Mouse (Mus musculus): ENCODE measurements around the gene Tmem201. TPM values are rescaled to one million over a fixed set of nuclear protein-coding genes. Genes with fewer than 3 reads are reported as not detected.
A peak's percentile ranks its signal among the peaks of the same experiment; 100 is the strongest.

The Tmem201 gene
- polyA plus RNA-seq, 1 experiment: 34.0 TPM

DNA sequence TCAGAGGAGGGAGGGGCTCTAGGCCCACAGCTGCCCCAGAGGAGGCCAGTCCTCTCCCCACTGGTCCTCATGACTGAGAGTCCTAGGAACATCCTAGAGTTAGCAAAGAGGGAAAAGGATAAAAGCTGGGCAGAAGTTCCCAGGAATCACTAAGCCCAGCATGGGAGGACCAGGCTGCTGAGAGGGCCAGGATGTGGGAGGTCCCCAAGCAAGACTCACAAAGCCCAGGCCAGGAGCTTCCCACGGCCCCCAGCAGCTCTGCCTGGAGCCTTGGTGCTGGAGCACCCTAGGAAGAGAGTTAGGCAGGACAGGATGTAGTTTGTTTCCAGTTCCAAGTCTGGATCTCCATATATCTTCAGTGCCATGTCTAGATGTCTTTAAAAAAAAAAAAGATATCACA is 59.8 kb downstream of the Tmem201 start:
- no peak for DNase-seq
- 68% methylated on average over 1 of the region's 1 CpGs for WGBS
- H3K4me3 ChIP-seq (replicated peaks; ENCODE audit: extremely low read depth, low read depth, low read length): no peak overlapping the region
- peaks cover 2% of the 10 kb centered on the region; the same call in 1 of the 2 replicates for H3K4me1 ChIP-seq (ENCODE audit: control insufficient read depth, insufficient read depth, low read length)
- TF ChIP-seq POLR2A (IDR thresholded peaks at IDR 0.05; ENCODE audit: borderline replicate concordance, extremely low read depth, low read depth, low read length) (no peak), CTCF (IDR thresholded peaks at IDR 0.05; ENCODE audit: insufficient read depth, low read length) (no peak)

DNA sequence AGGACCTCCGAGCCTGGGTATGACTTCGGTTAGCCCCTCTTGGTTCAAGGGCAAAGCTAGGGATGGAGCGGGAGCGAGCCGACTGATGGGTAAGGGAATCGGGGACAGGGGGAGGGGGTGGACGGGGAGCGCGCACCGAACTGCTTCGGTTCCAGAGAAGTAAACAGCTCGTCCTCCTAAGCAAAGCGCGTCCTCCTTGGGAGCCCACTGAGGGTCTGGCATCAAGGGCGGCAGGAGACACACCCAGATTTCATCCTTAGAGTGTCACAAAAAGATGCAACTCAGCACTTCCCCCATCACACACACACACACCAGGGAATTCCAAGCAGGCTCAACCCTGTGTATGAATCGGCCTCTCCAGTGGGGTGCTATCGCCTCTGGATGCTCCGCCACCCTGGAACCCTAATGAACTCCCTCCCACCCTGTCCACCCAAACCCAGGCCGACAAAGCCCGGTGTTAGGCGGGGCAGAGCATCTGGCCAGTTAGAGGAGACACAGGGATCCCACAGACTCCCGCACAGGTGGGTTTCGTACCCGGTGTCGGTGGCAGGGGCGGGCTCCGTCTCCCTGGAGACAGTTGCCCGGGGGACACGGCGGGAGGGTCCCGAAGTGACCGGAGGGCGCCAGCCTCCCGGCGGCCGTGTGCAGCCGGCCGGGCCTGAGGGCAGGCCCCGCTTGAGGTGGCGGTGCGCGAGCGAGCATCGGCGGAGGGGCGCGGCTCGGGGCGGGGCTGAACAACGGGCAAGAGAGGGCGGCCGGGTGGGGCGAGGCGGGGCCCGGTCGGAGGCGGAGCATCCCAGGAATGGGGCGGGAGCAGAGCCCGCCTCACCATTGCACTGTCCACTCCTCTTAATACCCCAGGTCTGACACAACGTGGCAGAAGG is 62.2 kb downstream of the Tmem201 start:
- peak; percentile 76 for DNase-seq
- 5% methylated on average over 60 of the region's 60 CpGs for WGBS
- Histone ChIP-seq H3K4me1 (ENCODE audit: control insufficient read depth, insufficient read depth, low read length) (peaks cover 2% of the 10 kb centered on the region; the same call in 1 of the 2 replicates), H3K4me3 (replicated peaks; ENCODE audit: extremely low read depth, low read depth, low read length) (peak overlapping the region; percentile 57)
- TF ChIP-seq CTCF (IDR thresholded peaks at IDR 0.05; ENCODE audit: insufficient read depth, low read length) (no peak), POLR2A (IDR thresholded peaks at IDR 0.05; ENCODE audit: borderline replicate concordance, extremely low read depth, low read depth, low read length) (no peak)

DNA sequence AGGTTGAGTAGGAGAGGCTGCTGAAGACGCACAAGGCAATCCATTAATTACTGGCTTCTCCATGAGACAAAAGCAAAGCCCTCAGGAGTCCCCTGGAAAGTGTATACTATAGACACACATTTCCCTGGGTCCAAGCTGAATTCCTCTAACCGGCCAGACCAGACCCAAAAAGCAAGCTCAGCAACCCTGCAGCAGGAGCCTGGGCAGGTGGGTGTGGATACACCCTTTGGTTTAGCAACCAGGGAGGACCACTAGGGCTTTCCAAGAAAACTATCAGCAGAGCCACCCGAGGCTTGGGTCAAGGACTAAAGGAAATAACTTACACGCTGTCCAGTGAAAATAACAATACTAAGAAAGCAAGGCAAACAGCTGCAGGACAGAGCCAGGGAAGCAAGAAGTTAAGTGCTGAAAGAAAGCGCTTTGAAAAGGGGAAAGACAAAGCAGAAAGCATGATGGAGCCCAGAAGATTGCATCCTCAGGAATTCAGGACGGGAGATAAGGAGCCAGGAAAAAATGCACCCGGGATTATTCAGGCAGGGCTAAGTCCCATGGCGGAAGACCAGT is 62.9 kb downstream of the Tmem201 start:
- WGBS: 23% methylated on average over 8 of the region's 8 CpGs
- TF ChIP-seq CTCF (IDR thresholded peaks at IDR 0.05; ENCODE audit: insufficient read depth, low read length) (no peak), POLR2A (IDR thresholded peaks at IDR 0.05; ENCODE audit: borderline replicate concordance, extremely low read depth, low read depth, low read length) (no peak)
- no peak for DNase-seq
- Histone ChIP-seq H3K4me1 (ENCODE audit: control insufficient read depth, insufficient read depth, low read length) (peaks cover 2% of the 10 kb centered on the region; the same call in 1 of the 2 replicates), H3K4me3 (replicated peaks; ENCODE audit: extremely low read depth, low read depth, low read length) (peak overlapping the region; percentile 57)

DNA sequence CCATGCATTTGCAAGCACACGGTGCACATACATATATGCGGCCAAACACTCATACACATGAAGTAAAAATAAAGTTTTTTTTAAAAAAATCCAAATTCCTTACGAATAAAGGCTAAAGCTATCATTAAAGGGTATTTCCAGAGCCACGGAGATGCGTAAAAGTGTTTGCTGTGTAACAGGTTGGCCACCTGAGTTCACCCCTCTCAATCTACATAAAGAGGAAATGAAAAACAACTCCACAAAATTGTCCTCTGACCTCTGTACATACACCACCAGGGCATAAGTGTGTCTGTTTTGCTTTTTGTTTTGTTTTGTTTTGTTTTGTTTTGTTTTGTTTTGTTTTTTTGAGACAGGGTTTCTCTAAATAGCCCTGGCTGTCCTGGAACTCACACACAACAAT is 65.1 kb downstream of the Tmem201 start:
- TF ChIP-seq CTCF (IDR thresholded peaks at IDR 0.05; ENCODE audit: insufficient read depth, low read length) (no peak), POLR2A (IDR thresholded peaks at IDR 0.05; ENCODE audit: borderline replicate concordance, extremely low read depth, low read depth, low read length) (no peak)
- WGBS: 93% methylated on average over 5 of the region's 5 CpGs
- H3K4me1 ChIP-seq (ENCODE audit: control insufficient read depth, insufficient read depth, low read length): peaks cover 2% of the 10 kb centered on the region; the same call in 1 of the 2 replicates
- DNase-seq: no peak
- no peak overlapping the region for H3K4me3 ChIP-seq (replicated peaks; ENCODE audit: extremely low read depth, low read depth, low read length)

DNA sequence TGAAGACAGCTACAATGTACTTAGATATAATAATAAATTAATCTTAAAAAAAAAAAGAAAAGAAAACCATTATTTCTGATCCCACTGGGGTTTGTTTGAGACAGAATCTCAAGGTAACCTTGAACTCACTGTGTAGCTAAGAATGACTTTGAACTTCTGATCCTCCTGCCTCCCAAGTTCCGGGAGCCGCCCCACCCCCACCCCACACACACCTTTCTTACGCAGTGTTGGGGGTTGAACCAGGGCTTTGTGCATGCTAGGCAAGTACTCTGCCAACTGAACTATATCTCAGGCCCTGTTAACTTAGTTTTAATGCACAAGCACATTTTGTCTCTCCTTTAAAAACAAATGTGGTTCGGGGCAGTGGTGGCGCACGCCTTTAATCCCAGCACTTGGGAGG is 66.7 kb downstream of the Tmem201 start:
- TF ChIP-seq POLR2A (IDR thresholded peaks at IDR 0.05; ENCODE audit: borderline replicate concordance, extremely low read depth, low read depth, low read length) (no peak), CTCF (IDR thresholded peaks at IDR 0.05; ENCODE audit: insufficient read depth, low read length) (no peak)
- no peak for DNase-seq
- 96% methylated on average over 6 of the region's 6 CpGs for WGBS
- Histone ChIP-seq H3K4me3 (replicated peaks; ENCODE audit: extremely low read depth, low read depth, low read length) (no peak overlapping the region), H3K4me1 (ENCODE audit: control insufficient read depth, insufficient read depth, low read length) (peaks cover 2% of the 10 kb centered on the region; the same call in 1 of the 2 replicates)

DNA sequence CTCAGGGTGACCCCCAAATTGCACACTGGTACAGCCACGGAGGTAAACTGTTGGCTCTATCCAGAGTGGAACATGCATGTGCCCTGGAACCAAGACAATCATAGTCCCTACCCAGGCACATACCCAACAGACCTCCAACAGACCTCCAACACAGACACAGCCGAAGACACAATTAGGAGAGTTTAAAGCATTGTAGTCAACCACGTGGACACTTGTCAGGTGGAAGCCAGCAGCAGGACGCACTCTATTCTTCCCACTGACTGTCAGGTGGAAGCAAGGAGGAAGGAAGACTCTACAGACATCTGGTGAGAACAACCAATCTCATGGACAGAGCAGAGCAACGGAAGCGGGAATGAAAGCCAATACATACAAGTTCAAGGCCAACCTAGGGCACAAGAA is 72.2 kb downstream of the Tmem201 start:
- WGBS: 77% methylated on average over 6 of the region's 6 CpGs
- H3K4me3 ChIP-seq (replicated peaks; ENCODE audit: extremely low read depth, low read depth, low read length): no peak overlapping the region
- TF ChIP-seq CTCF (IDR thresholded peaks at IDR 0.05; ENCODE audit: insufficient read depth, low read length): no peak
- TF ChIP-seq POLR2A (IDR thresholded peaks at IDR 0.05; ENCODE audit: borderline replicate concordance, extremely low read depth, low read depth, low read length): no peak
- DNase-seq: no peak
- no peaks in the 10 kb centered on the region for H3K4me1 ChIP-seq (ENCODE audit: control insufficient read depth, insufficient read depth, low read length)

Other genes with a start within 250 kb of the Tmem201 start
- gene Ctnnbip1, start 219.8 kb downstream of the Tmem201 start, polyA plus RNA-seq (2012; rRNA removed): 9.8 and 16.0 TPM in 2 replicates
- 93.8 and 111 TPM in 2 replicates for gene Clstn1, start 151.6 kb downstream of the Tmem201 start, polyA plus RNA-seq (2012; rRNA removed)
- 14.6 and 19.3 TPM in 2 replicates for gene Pik3cd, start 35.5 kb downstream of the Tmem201 start, polyA plus RNA-seq (2012; rRNA removed)
- 9.5 and 12.7 TPM in 2 replicates for gene Slc25a33, start 36.2 kb upstream of the Tmem201 start, polyA plus RNA-seq (2012; rRNA removed)
- gene Spsb1, start 217.0 kb upstream of the Tmem201 start, polyA plus RNA-seq (2012; rRNA removed): 20.2 and 23.4 TPM in 2 replicates

Data from lung, adult 2 months (tissue).